Mouse (Mus musculus) CH12.LX (cell line): ENCODE data around the gene Zfp691.
A peak's percentile ranks its signal among the peaks of the same experiment; 100 is the strongest.

ENCODE experiments used
- BHLHE40 ChIP-seq: IDR thresholded peaks from 2 replicates; pipeline ENCODE4 v1.6.1; 2011; ENCODE audit warnings: mild to moderate bottlenecking, low read depth, low read length, improper control_type of control experiment
- CTCF ChIP-seq, 2 experiments: IDR thresholded peaks in 1 of 2; conservative IDR thresholded peaks in 1 of 2; 2 replicates each; pipeline ENCODE4 v1.5.1; 2011 to 2012; ENCODE audit warnings: low read depth in 2 of 2, low read length in 2 of 2, improper control_type of control experiment in 1 of 2, inconsistent platforms in 1 of 2, mild to moderate bottlenecking in 1 of 2, moderate library complexity in 1 of 2
- E2F4 ChIP-seq: IDR thresholded peaks from 2 replicates; pipeline ENCODE4 v1.6.1; 2011; ENCODE audit warnings: low read depth, low read length, improper control_type of control experiment; ENCODE audit not compliant: insufficient replicate concordance
- ELF1 ChIP-seq: IDR thresholded peaks from 2 replicates; pipeline ENCODE4 v1.6.1; 2014; ENCODE audit warnings: low read depth, mild to moderate bottlenecking, inconsistent platforms, low read length, improper control_type of control experiment
- EP300 ChIP-seq: IDR thresholded peaks from 2 replicates; pipeline ENCODE4 v1.6.1; 2011; ENCODE audit warnings: low read length, improper control_type of control experiment
- GABPA ChIP-seq: IDR thresholded peaks from 2 replicates; pipeline ENCODE4 v1.6.1; 2012; ENCODE audit warnings: low read depth, low read length, improper control_type of control experiment, inconsistent platforms; ENCODE audit not compliant: insufficient replicate concordance
- MAX ChIP-seq: IDR thresholded peaks from 2 replicates; pipeline ENCODE4 v1.6.1; 2011; ENCODE audit warnings: low read length, improper control_type of control experiment
- MXI1 ChIP-seq: IDR thresholded peaks from 2 replicates; pipeline ENCODE4 v1.6.1; 2011; ENCODE audit warnings: mild to moderate bottlenecking, low read depth, low read length, improper control_type of control experiment
- POLR2A ChIP-seq: IDR thresholded peaks from 2 replicates; pipeline ENCODE4 v1.6.1; 2011; ENCODE audit warnings: low read depth, mild to moderate bottlenecking, improper control_type of control experiment, low read length
- RAD21 ChIP-seq: IDR thresholded peaks from 2 replicates; pipeline ENCODE4 v1.6.1; 2011; ENCODE audit warnings: low read depth, mild to moderate bottlenecking, low read length, improper control_type of control experiment, moderate library complexity

GRCm38 (mm10) chr4:119188060-119188785 is 14.2 kb upstream of the Zfp691 start:
- TF ChIP-seq MAX (no peak), BHLHE40 (no peak), POLR2A (no peak), E2F4 (no peak), CTCF (conservative IDR thresholded peaks at IDR 0.05 in 1 of 2, IDR thresholded peaks at IDR 0.05 in 1 of 2; ENCODE audit: low read depth in 2 of 2, low read length in 2 of 2) (peak in 1 of 2 experiments; percentile 45; a peak in 2 of 4 replicates), MXI1 (no peak), GABPA (no peak), RAD21 (peak; percentile 45), EP300 (no peak), ELF1 (no peak)
